Mouse (Mus musculus) liver, embryonic 11.5 days (tissue): Measurements from ENCODE around the gene Gps2. TPM values are rescaled to one million over a fixed set of nuclear protein-coding genes. Genes with fewer than 3 reads are reported as not detected.

Experiments used
- ATAC-seq: fragments of 200-750 bp; cut with Nextera tagmentation; replicated peaks from 2 replicates; pipeline ENCODE4 v1.8.0; 2017; ENCODE audit warnings: moderate number of reproducible peaks, mild to moderate bottlenecking, moderate TSS enrichment, moderate library complexity; ENCODE audit not compliant: low FRiP score
- DNase-seq: peaks from one replicate; pipeline ENCODE4 v3.0.0-alpha.2; 2017; ENCODE audit warnings: low spot score
- H3K27ac ChIP-seq: fragments of 300-500 bp; sonication (generic); 2 replicates; pipeline ENCODE4 v1.5.1; 2014; ENCODE audit warnings: mild to moderate bottlenecking, low read depth, low read length, control low read depth
- H3K27me3 ChIP-seq: fragments of 300-500 bp; sonication (generic); replicated peaks from 2 replicates; pipeline ENCODE4 v1.6.1; 2014; ENCODE audit warnings: low read length, mixed read lengths; ENCODE audit not compliant: control insufficient read depth, insufficient read depth
- H3K36me3 ChIP-seq: fragments of 300-500 bp; sonication (generic); 2 replicates; pipeline ENCODE4 v1.6.1; 2014; ENCODE audit warnings: mild to moderate bottlenecking, low read length, moderate library complexity, mixed read lengths; ENCODE audit not compliant: control insufficient read depth, insufficient read depth
- H3K4me1 ChIP-seq: fragments of 300-500 bp; sonication (generic); replicated peaks from 2 replicates; pipeline ENCODE4 v1.6.1; 2014; ENCODE audit warnings: low read length, mixed read lengths; ENCODE audit not compliant: control insufficient read depth, insufficient read depth
- H3K4me2 ChIP-seq: fragments of 300-500 bp; sonication (generic); 2 replicates; pipeline ENCODE4 v1.6.1; 2014; ENCODE audit warnings: mild to moderate bottlenecking, control low read depth, moderate library complexity
- H3K4me3 ChIP-seq: fragments of 300-500 bp; sonication (generic); 2 replicates; pipeline ENCODE4 v1.5.1; 2014; ENCODE audit warnings: low read depth, low read length, control low read depth
- H3K9ac ChIP-seq: fragments of 300-500 bp; sonication (generic); 2 replicates; pipeline ENCODE4 v1.6.1; 2014; ENCODE audit warnings: low read depth, low read length, control low read depth
- H3K9me3 ChIP-seq: fragments of 300-500 bp; sonication (generic); 2 replicates; pipeline ENCODE4 v1.6.1; 2016; ENCODE audit warnings: low read length, inconsistent platforms, mixed read lengths; ENCODE audit not compliant: control insufficient read depth
- WGBS: fragments of 180-500 bp; shearing (Covaris S2); extraction: QIAGEN DNeasy Blood & Tissue Kit; methylation state at CpG from one replicate; pipeline ENCODE4 v1.1.7; 2014; 5-methylcytosine and 5-hydroxymethylcytosine counted together
- polyA plus RNA-seq: library from polyadenylated mRNA; unstranded; fragments of >200 nt; fragmentation: Nextera tagmentation; extraction: Ambion mirVana; gene quantifications from 2 replicates; pipeline ENCODE4 v1.2.1, GENCODE M21; 2014

The Gps2 gene
- polyA plus RNA-seq, 1 experiment from 2014 or later = 130 TPM

- Histone ChIP-seq H3K27me3 (no peaks in the 10 kb centered on the region), H3K27ac (no peak overlapping the region), H3K9me3 (no peaks in the 10 kb centered on the region), H3K36me3 (peaks cover 16% of the 10 kb centered on the region), H3K4me1 (peaks cover 30% of the 10 kb centered on the region), H3K9ac (no peak overlapping the region; the same call in 1 of the 2 replicates), H3K4me3 (peak overlapping the region; percentile 85), H3K4me2 (peak overlapping the region; percentile 94)
- DNase-seq (no peak), ATAC-seq (no peak)
- WGBS = 37% methylated on average over 4 of the region's 4 CpGs
These were observed 13.8 kb upstream of the Gps2 start for GRCm38 (mm10) chr11:69899870-69900269.

- Histone ChIP-seq H3K4me2 (peak within 1 kb of the TSS; percentile 94), H3K4me1 (peaks cover 22% of the 10 kb centered on the region), H3K9ac (peak within 1 kb of the TSS; percentile 91), H3K27ac (peak within 1 kb of the TSS; percentile 98), H3K9me3 (no peaks in the 10 kb centered on the region), H3K36me3 (peaks cover 21% of the 10 kb centered on the region), H3K27me3 (no peaks in the 10 kb centered on the region), H3K4me3 (peak within 1 kb of the TSS; percentile 85)
- ATAC-seq = peak; percentile 92
- under 1% methylated on average over 38 of the region's 38 CpGs for WGBS
- DNase-seq = peak; percentile 90
These were observed 12.9 kb upstream of the Gps2 start, which contains the start of the genes 2810408A11Rik and Neurl4 for GRCm38 (mm10) chr11:69900471-69901405. Gene 2810408A11Rik, minus strand, starts transcription at chr11:69900987. Gene Neurl4, plus strand, starts transcription at chr11:69901072.

- under 1% methylated on average over 39 of the region's 42 CpGs for WGBS
- peak overlapping the region; percentile 91 for H3K9ac ChIP-seq
- H3K4me1 ChIP-seq = peaks cover 21% of the 10 kb centered on the region
- H3K36me3 ChIP-seq = peaks cover 28% of the 10 kb centered on the region
- peak overlapping the region; percentile 94 for H3K4me2 ChIP-seq
- H3K27ac ChIP-seq = peak overlapping the region; percentile 98
- no peaks in the 10 kb centered on the region for H3K27me3 ChIP-seq
- ATAC-seq (peak; percentile 80), DNase-seq (peak; percentile 90)
- H3K4me3 ChIP-seq = peak overlapping the region; percentile 85
- no peaks in the 10 kb centered on the region for H3K9me3 ChIP-seq
These were observed 12.3 kb upstream of the Gps2 start for GRCm38 (mm10) chr11:69901406-69901846.

GRCm38 (mm10) chr11:69901993-69902392, 11.7 kb upstream of the Gps2 start:
- peaks cover 34% of the 10 kb centered on the region for H3K36me3 ChIP-seq
- H3K4me2 ChIP-seq = peak overlapping the region; percentile 94
- no peaks in the 10 kb centered on the region for H3K27me3 ChIP-seq
- DNase-seq = peak; percentile 52
- peaks cover 21% of the 10 kb centered on the region for H3K4me1 ChIP-seq
- peak overlapping the region; percentile 85 for H3K4me3 ChIP-seq
- peak overlapping the region; percentile 98 for H3K27ac ChIP-seq
- ATAC-seq = no peak
- H3K9ac ChIP-seq = peak overlapping the region; percentile 91
- H3K9me3 ChIP-seq = no peaks in the 10 kb centered on the region
- under 1% methylated on average over 39 of the region's 39 CpGs for WGBS

GRCm38 (mm10) chr11:69902972-69903371, 10.7 kb upstream of the Gps2 start:
- no peak for DNase-seq

GRCm38 (mm10) chr11:69904311-69904710, 9.4 kb upstream of the Gps2 start:
- DNase-seq (no peak), ATAC-seq (no peak)
- no peaks in the 10 kb centered on the region for H3K9me3 ChIP-seq
- H3K36me3 ChIP-seq = peaks cover 57% of the 10 kb centered on the region
- H3K4me2 ChIP-seq = no peak overlapping the region
- H3K9ac ChIP-seq = no peak overlapping the region
- H3K27me3 ChIP-seq = no peaks in the 10 kb centered on the region
- peaks cover 16% of the 10 kb centered on the region for H3K4me1 ChIP-seq
- 94% methylated on average over 9 of the region's 9 CpGs for WGBS
- H3K27ac ChIP-seq = no peak overlapping the region
- H3K4me3 ChIP-seq = 0 out of 2 replicates have a peak overlapping the region, but pooled peaks have one; percentile 3

More at GRCm38 (mm10) chr11:69902972-69903371, 10.7 kb upstream of the Gps2 start:
- no peak for ATAC-seq
- H3K9ac ChIP-seq = peak overlapping the region; percentile 91
- WGBS = 84% methylated on average over 13 of the region's 13 CpGs
- peaks cover 44% of the 10 kb centered on the region for H3K36me3 ChIP-seq
- no peaks in the 10 kb centered on the region for H3K27me3 ChIP-seq
- peaks cover 21% of the 10 kb centered on the region for H3K4me1 ChIP-seq
- no peaks in the 10 kb centered on the region for H3K9me3 ChIP-seq
- peak overlapping the region; percentile 94 for H3K4me2 ChIP-seq
- H3K4me3 ChIP-seq = peak overlapping the region; percentile 85
- H3K27ac ChIP-seq = 0 out of 2 replicates have a peak overlapping the region, but pooled peaks have one; percentile 1

GRCm38 (mm10) chr11:69908645-69909044, 5.0 kb upstream of the Gps2 start:
- Histone ChIP-seq H3K9me3 (no peaks in the 10 kb centered on the region), H3K9ac (no peak overlapping the region), H3K27ac (no peak overlapping the region), H3K4me2 (no peak overlapping the region), H3K36me3 (peaks cover 79% of the 10 kb centered on the region), H3K27me3 (no peaks in the 10 kb centered on the region), H3K4me3 (peak overlapping the region; percentile 6; the same call in 1 of the 2 replicates), H3K4me1 (no peaks in the 10 kb centered on the region)
- ATAC-seq (no peak), DNase-seq (no peak)
- 95% methylated on average over 11 of the region's 11 CpGs for WGBS

- Histone ChIP-seq H3K9ac (no peak overlapping the region), H3K27ac (no peak overlapping the region), H3K4me2 (no peak overlapping the region), H3K9me3 (no peaks in the 10 kb centered on the region), H3K4me1 (no peaks in the 10 kb centered on the region), H3K36me3 (peaks cover 74% of the 10 kb centered on the region), H3K27me3 (no peaks in the 10 kb centered on the region), H3K4me3 (no peak overlapping the region)
- DNase-seq (no peak), ATAC-seq (no peak)
- WGBS = 90% methylated on average over 5 of the region's 5 CpGs
These were observed 4.5 kb upstream of the Gps2 start for GRCm38 (mm10) chr11:69909174-69909573.
